Mouse (Mus musculus): ENCODE data around the gene Sdad1.
"Not testable (repeated sequence)": the region's sequence is repeated elsewhere in the genome, so short reads cannot be mapped to it uniquely, and the experiment has no call there.

The Sdad1 gene

GRCm38 (mm10) chr5:92309681-92310511 is at the start of gene Sdad1:
Gene Sdad1 (minus strand): TSS chr5:92310479.
- peak; percentile 99 for DNase-seq (ENCODE audit: low read depth, low spot score)

- DNase-seq (ENCODE audit: low read depth, low spot score): no peak
Measured at GRCm38 (mm10) chr5:92358767-92359455, 48.6 kb upstream of the Sdad1 start.

DNA sequence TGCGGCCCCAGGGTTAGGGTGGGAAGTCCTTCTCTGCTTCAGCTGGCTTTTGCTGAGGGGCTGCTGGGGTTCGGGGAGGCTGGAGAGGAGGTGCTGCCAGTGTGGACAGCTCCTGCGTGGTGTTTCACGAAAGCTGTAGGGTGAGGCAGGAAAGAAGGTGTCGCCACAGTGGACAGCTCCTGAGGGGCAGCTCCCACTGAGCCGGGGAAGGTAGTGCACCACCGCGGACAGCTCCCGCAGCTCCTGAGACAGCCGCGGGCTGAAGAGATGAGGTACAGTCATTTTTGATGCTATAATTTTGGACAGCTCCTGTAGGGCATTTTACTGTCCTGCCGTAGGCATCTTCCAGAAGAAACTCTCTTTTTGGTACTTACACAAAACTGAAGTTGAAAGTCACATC is 47.8 kb upstream of the Sdad1 start:
- no peak for DNase-seq (ENCODE audit: low read depth, low spot score)

- peak; percentile 36 for DNase-seq (ENCODE audit: low read depth, low spot score)
Measured at GRCm38 (mm10) chr5:92353517-92353916, 43.2 kb upstream of the Sdad1 start.

GRCm38 (mm10) chr5:92352716-92353115 is 42.4 kb upstream of the Sdad1 start:
- DNase-seq (ENCODE audit: low read depth, low spot score): not testable (repeated sequence)

DNA sequence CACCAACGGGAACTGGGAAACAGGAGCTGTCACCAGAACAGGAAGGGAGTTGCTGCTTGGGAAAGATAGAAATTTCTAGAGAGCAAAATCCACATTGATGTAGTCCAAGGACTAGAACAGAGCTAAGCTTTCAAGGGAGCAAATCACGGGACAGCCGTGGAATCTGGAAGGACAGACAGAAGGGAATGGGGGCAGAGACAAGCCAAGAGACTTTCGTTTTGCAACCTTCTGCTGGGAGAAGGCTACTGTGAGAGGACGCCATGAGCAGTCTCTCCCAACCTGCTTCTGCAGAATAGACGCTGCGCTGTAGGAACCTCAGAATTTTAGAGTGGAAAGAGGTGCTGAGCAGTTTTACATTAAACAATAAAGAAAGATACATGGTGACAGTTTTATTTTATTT is 39.5 kb upstream of the Sdad1 start:
- DNase-seq (ENCODE audit: low read depth, low spot score): no peak

DNA sequence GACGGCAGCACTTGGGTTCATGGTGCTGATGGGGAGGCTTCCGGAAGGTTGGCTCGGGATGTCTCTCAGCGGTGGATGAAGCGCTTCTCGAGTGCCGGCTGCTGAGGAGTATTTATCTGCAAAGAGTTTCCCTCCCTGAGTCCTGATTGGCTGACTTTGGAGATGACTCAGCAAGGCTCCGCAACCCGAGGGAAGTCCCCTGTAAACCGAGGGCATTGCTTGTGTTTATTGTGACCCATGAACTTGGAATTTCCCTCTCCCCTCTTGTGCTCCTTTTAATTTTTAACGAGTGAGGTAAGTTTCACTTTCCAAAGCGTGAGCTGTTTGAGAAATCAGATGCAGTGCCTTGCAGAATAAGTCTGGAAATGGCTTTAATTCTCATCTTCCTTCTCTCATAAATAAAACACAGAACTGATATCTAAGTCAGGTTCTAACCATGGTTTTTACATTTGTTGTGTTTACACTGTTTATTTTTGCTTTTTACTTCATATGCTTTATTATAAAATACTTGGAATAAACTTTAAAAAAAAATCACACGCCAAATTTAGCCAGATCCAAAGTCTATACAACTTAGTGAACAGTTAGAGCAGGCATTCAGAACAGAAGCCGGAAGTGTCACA is 38.6 kb upstream of the Sdad1 start, which contains the start of gene Cxcl10:
TSS of gene Cxcl10 (minus strand) at position 96 of the 620 bp plus-strand sequence.
- DNase-seq (ENCODE audit: low read depth, low spot score): peak; percentile 65

DNA sequence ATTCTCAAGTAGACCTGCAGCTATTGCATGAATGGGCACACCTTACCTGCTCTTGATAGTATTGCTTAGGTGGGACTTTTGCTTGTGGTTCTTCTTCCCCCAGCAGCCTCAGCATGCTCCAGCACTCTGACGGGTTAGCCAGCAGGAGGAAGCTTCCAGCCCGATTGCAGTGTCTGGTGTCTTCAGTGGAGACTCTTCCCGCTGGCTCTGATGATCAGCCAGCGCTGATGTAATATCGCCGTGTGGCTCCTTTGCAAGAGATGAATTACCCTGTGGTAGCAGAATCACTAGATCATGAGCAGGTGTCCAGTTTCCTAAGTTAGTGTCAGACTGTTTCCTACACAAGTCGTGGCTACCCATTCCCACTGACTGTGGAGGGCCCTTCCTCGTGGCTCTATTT is 34.7 kb upstream of the Sdad1 start:
- no peak for DNase-seq (ENCODE audit: low read depth, low spot score)

DNA sequence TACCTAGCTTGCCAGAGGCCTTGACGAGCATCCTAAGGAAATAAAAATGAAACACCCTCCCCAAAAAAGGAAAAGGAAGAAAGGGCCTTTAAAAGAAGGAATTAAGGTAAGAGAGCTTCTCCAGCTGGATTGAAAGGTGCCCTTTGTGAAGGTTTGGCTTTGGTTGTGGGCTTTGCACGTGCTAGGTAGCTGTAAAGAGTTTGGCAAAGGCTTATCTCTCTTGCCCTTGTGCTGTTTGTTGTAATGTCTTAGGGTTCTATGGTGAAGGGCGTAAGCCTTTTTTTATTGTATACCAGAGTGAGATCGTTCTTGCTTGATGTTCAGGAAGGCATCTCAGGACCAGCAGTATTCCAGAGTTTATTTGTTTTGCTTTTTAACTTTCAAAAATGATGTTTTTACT is 30.3 kb upstream of the Sdad1 start:
- DNase-seq (ENCODE audit: low read depth, low spot score): no peak

GRCm38 (mm10) chr5:92336743-92337142 is 26.5 kb upstream of the Sdad1 start:
- DNase-seq (ENCODE audit: low read depth, low spot score): no peak

DNA sequence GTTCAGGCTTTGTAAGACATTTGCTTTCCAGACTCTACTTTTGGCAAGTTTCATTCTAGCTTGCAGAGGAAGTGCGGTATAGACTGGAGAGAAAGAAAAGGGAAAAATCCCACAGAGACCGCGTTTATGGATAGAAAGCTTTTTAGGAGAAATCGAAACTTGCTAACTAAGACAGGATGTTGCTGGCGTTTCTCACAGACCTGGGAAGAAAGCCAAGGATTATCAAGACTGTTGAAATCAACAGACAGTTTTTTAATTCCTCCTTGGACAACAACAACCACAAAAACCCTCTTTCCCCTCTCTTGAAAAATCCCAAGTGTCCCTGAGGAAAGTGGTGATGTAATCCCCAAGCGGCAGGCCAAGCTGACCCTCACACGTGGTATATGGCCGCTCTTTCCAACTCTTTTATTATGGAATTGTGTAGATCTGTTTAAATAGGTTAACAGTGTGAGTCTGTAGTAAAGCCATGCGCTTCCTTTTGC is 22.1 kb upstream of the Sdad1 start:
- peak; percentile 30 for DNase-seq (ENCODE audit: low read depth, low spot score)

GRCm38 (mm10) chr5:92331635-92332338 is 21.5 kb upstream of the Sdad1 start, which contains the start of gene Art3:
Gene Art3 (plus strand): TSS chr5:92331827.
- no peak for DNase-seq (ENCODE audit: low read depth, low spot score)

DNA sequence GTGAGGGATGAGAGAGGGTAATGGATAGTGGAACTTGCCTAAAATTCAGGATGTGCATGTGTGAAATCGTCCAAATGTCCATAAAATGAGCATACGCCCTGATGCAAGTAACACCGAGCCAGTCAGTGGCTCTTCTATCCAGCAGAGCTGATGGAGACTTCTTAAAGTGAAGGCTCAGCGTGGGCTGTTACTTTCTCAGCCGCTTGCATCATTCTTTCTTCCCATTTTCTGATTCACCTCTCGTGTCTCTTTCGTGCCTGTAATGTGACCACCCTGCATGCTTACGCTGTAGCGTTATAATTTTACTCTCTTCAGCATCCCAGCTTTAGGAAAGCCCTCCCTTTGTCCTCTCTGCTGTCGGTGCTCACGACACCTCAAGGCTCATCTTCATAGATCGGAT is 20.8 kb upstream of the Sdad1 start:
- DNase-seq (ENCODE audit: low read depth, low spot score): no peak

DNA sequence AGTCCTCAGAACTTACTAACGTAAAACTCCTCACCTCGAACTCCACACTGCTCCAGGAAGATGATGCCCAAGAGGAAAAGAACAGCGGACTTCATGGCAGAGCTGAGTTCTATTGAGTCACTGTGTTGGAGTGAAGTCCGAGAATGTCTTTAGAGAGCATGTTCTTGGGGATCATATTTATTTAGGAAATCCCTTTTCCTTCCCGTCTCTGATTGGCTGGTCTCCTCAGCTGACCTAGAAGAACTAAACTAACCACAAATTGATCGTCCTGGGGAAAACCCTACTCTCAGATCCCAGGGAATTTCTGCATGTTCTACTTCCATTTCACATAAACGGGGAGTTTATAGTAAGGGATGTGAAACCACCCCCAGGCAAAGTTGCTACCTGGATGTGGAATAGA is 17.6 kb upstream of the Sdad1 start, which contains the start of gene Cxcl9:
TSS of gene Cxcl9 (minus strand) at position 151 of the 400 bp plus-strand sequence.
- DNase-seq (ENCODE audit: low read depth, low spot score): no peak

- no peak for DNase-seq (ENCODE audit: low read depth, low spot score)
Measured at GRCm38 (mm10) chr5:92327367-92327766, 17.1 kb upstream of the Sdad1 start.

- no peak for DNase-seq (ENCODE audit: low read depth, low spot score)
Measured at GRCm38 (mm10) chr5:92323264-92323663, 13.0 kb upstream of the Sdad1 start.

- DNase-seq (ENCODE audit: low read depth, low spot score): no peak
Measured at GRCm38 (mm10) chr5:92322612-92323011, 12.3 kb upstream of the Sdad1 start.

DNA sequence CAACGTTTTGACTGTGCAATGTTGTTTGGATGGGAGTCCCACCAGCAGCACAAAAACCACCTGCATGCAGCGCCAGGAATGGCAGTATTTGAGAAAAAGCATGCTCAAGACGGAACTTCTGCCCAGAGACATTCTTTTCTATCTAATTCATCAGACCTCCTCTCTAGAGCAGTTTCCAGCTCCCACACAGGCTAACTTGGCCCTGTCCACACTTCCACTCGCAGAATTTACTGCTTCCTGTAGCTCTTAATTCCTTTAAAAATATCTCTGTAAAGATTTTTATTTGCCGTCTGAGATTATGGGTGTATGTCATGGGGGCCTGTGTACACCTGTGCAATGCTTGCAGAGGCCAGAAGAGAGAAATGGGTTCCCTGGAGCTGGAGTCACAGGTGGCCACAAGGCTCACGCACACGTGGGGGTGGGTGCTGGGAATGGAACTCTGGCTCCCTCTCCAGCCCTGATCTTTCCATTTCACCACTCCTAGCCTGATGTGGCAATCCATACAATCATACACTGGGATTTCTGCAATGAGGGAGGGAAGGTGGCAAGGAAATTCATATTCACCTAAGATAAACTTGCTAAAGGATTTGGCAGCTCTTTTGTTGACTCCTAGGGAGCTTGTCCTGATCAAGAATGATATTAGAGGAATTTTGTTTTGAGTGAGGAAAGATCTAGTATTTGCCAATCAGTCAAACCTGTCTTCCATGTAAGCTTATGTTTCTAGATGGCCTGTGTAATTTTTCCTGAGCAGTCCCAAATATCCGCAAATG is 11.5 kb upstream of the Sdad1 start:
- DNase-seq (ENCODE audit: low read depth, low spot score): no peak

DNA sequence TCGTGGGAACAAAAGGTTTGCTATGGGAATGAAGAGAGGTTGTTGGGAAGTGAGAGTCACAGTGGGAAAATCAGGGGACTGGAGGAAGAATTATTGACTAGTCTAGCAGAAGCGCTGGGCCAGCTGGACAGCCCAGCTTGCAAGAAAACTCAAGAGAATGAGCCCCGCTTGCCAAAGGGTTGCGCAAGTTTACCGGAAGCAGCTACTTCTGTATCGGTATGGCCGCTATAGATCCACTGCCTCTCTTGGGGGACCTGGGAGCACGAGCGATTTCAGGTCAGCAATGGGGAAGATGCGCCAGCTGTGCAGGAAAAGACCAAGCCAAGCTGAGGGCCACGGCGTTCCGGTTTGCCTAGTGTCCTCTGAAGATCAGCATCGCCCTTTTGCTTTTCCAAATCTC is 8.3 kb upstream of the Sdad1 start:
- DNase-seq (ENCODE audit: low read depth, low spot score): no peak

- DNase-seq (ENCODE audit: low read depth, low spot score): no peak
Measured at GRCm38 (mm10) chr5:92318119-92318518, 7.8 kb upstream of the Sdad1 start.

- no peak for DNase-seq (ENCODE audit: low read depth, low spot score)
Measured at GRCm38 (mm10) chr5:92313776-92314175, 3.5 kb upstream of the Sdad1 start.

All from brain, adult 2 months (tissue).